Mouse (Mus musculus): ENCODE results near the gene Cep128. TPM values are rescaled to one million over a fixed set of nuclear protein-coding genes. Genes with fewer than 3 reads are reported as not detected.
A peak's percentile ranks its signal among the peaks of the same experiment; 100 is the strongest.

The Cep128 gene
- polyA plus RNA-seq, 1 experiment from 2014 or later = 6.3 TPM

DNA sequence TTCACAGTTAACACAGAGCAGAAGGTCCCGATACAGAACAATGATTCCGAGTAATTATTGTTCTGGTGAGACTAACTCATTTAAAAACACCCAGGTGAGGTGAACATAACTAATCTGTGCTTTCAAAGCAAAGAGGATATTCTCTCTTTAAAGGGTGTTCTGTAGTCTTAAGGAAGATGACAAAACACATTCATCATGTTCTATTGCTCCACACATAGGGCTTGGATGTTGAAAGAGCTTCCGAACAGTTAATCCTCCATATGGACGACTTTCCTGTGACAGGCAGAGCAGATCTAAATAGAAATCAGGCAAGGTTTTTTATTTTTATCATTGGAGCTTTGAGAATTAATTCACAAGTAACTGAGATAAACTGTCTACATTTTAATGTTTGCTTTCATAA lies 342.8 kb downstream of the Cep128 start:
- H3K4me2 ChIP-seq (replicated peaks) = no peak overlapping the region
- H3K4me3 ChIP-seq = no peak overlapping the region
- H3K9ac ChIP-seq (replicated peaks) = no peak overlapping the region
- no peak overlapping the region for H3K27ac ChIP-seq (replicated peaks)
- no peaks in the 10 kb centered on the region for H3K4me1 ChIP-seq
- H3K9me3 ChIP-seq = no peaks in the 10 kb centered on the region
- no peaks in the 10 kb centered on the region for H3K27me3 ChIP-seq
- ATAC-seq (replicated peaks) = no peak
- 83% methylated on average over 4 of the region's 4 CpGs for WGBS
- H3K36me3 ChIP-seq = no peaks in the 10 kb centered on the region

- no peaks in the 10 kb centered on the region for H3K27me3 ChIP-seq
- H3K4me3 ChIP-seq = no peak overlapping the region
- peak; percentile 67; the same call in 1 of the 2 replicates for ATAC-seq (replicated peaks)
- H3K9me3 ChIP-seq = no peaks in the 10 kb centered on the region
- H3K36me3 ChIP-seq = no peaks in the 10 kb centered on the region
- H3K4me1 ChIP-seq = no peaks in the 10 kb centered on the region
- H3K4me2 ChIP-seq (replicated peaks) = no peak overlapping the region
- 72% methylated on average over 7 of the region's 7 CpGs for WGBS
- no peak overlapping the region for H3K27ac ChIP-seq (replicated peaks)
- H3K9ac ChIP-seq (replicated peaks) = no peak overlapping the region
Observed at GRCm38 (mm10) chr12:91040267-91040905, 343.8 kb downstream of the Cep128 start.

DNA sequence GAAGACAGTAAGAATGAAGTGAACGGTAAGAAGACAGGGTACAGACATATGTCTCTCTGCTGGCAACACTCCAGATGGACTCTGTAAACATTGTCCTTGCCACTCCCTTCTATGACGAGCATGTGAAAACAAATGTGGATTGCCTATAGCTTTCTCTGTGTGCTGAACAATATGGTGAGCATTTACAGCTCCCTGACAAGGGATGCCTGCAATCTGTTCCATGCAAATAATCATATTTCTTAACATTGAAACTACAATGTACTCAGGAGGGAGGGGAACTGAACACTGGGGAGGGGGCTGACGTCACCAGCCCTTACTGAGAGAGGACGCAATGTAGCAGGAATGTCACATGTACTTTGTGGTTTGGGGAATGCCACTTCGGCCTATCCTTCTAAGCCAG lies 355.1 kb downstream of the Cep128 start:
- Histone ChIP-seq H3K9ac (replicated peaks) (no peak overlapping the region), H3K9me3 (no peaks in the 10 kb centered on the region), H3K4me2 (replicated peaks) (no peak overlapping the region), H3K36me3 (no peaks in the 10 kb centered on the region), H3K4me3 (no peak overlapping the region), H3K27ac (replicated peaks) (no peak overlapping the region), H3K27me3 (no peaks in the 10 kb centered on the region), H3K4me1 (no peaks in the 10 kb centered on the region)
- 66% methylated on average over 5 of the region's 5 CpGs for WGBS
- ATAC-seq (replicated peaks) = peak; percentile 78

DNA sequence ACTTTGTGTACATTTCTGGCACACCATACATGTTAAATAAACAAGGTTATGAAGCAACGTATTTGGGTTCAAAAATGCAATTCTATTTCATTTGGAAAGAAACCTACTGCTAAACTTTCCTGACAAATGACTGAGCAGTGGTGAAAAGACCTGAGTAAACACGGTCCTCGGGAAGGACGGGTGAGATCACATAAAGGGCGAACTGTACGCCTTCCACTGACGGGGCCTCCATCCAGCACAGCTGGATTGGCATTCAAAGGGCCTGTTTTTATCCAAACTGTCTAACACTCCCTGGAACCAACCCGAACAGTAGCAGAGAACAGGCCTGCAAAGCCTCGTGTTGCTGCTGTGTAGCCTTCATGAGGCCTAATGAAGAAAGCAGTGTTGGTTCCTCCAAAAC lies 356.5 kb downstream of the Cep128 start:
- H3K4me2 ChIP-seq (replicated peaks) = no peak overlapping the region
- no peak overlapping the region for H3K9ac ChIP-seq (replicated peaks)
- H3K4me3 ChIP-seq = no peak overlapping the region
- H3K4me1 ChIP-seq = no peaks in the 10 kb centered on the region
- WGBS = 87% methylated on average over 9 of the region's 9 CpGs
- no peaks in the 10 kb centered on the region for H3K9me3 ChIP-seq
- no peak for ATAC-seq (replicated peaks)
- H3K27ac ChIP-seq (replicated peaks) = no peak overlapping the region
- no peaks in the 10 kb centered on the region for H3K36me3 ChIP-seq
- no peaks in the 10 kb centered on the region for H3K27me3 ChIP-seq

GRCm38 (mm10) chr12:91027100-91027499 lies 357.1 kb downstream of the Cep128 start:
- no peak for ATAC-seq (replicated peaks)
- Histone ChIP-seq H3K36me3 (no peaks in the 10 kb centered on the region), H3K4me2 (replicated peaks) (no peak overlapping the region), H3K27me3 (no peaks in the 10 kb centered on the region), H3K9ac (replicated peaks) (no peak overlapping the region), H3K27ac (replicated peaks) (no peak overlapping the region), H3K9me3 (no peaks in the 10 kb centered on the region), H3K4me3 (no peak overlapping the region), H3K4me1 (no peaks in the 10 kb centered on the region)
- WGBS = 86% methylated on average over 4 of the region's 4 CpGs

DNA sequence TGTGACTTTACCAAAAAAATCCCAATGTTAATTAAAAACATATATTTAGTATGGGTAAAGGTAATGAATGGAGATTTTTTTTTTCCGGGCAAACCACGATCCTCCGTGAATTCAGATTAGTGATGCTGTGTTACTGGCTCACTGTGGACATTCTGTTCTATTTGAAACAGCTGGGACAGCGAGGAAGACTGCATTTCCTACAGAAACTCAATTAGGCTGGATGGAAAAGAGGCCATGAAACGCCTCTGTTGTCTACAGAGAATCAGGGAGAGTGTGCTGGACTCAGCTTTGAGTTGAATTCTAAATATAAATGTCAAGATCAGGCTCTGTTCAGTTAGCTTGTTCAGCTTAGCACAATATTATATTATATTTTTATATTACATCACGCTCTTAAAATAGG lies 369.1 kb downstream of the Cep128 start:
- Histone ChIP-seq H3K4me3 (no peak overlapping the region), H3K4me2 (replicated peaks) (no peak overlapping the region), H3K9me3 (no peaks in the 10 kb centered on the region), H3K27me3 (no peaks in the 10 kb centered on the region), H3K9ac (replicated peaks) (no peak overlapping the region), H3K27ac (replicated peaks) (no peak overlapping the region), H3K36me3 (no peaks in the 10 kb centered on the region), H3K4me1 (peaks cover 9% of the 10 kb centered on the region; the same call in 1 of the 2 replicates)
- no peak for ATAC-seq (replicated peaks)
- 81% methylated on average over 6 of the region's 6 CpGs for WGBS

DNA sequence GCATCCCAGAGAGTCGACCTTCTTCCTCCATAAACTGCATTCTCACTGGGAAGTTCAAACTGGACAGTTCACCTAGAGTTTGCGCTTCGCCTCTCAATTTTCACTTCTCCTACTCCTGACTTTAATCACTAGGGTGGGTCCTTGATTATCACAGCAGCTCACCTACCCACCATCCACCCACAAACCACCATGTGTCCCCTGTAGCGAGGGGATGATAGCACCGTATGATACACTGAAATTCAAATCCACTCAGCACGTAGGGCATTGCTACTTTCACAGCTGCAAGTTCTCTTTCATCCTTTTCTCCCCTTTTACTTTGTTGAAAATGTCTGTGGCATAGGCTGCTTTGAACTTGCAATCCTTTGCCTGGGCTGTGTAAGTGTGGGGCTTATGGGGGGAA lies 371.2 kb downstream of the Cep128 start:
- WGBS = 80% methylated on average over 6 of the region's 6 CpGs
- Histone ChIP-seq H3K9ac (replicated peaks) (no peak overlapping the region), H3K4me2 (replicated peaks) (no peak overlapping the region), H3K27me3 (no peaks in the 10 kb centered on the region), H3K9me3 (no peaks in the 10 kb centered on the region), H3K4me3 (no peak overlapping the region), H3K27ac (replicated peaks) (no peak overlapping the region), H3K36me3 (no peaks in the 10 kb centered on the region), H3K4me1 (peaks cover 9% of the 10 kb centered on the region; the same call in 1 of the 2 replicates)
- no peak for ATAC-seq (replicated peaks)

DNA sequence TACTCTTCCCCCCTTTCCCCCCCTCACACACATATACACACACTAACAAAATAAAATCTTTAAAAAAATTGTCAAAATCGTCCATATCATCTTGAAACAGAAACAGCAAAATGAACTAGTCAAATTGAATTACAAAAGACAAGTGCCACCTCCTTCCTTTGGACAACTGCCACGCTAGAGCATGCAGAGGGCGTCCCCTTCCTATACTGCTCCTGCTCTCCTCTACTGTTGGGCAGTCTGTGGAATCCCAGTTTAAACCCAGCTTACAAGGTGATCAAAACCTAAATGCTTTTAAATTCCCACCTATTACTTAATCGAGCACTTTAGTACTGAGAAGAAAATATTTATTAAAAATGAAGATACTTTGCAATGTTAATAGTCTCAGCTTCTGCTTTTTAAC lies 372.0 kb downstream of the Cep128 start:
- no peak for ATAC-seq (replicated peaks)
- no peak overlapping the region for H3K9ac ChIP-seq (replicated peaks)
- WGBS = 30% methylated on average over 4 of the region's 4 CpGs

GRCm38 (mm10) chr12:91008736-91009135 lies 375.5 kb downstream of the Cep128 start:
- no peaks in the 10 kb centered on the region for H3K27me3 ChIP-seq
- no peak overlapping the region for H3K27ac ChIP-seq (replicated peaks)
- H3K4me1 ChIP-seq = peaks cover 4% of the 10 kb centered on the region; the same call in 1 of the 2 replicates
- no peak overlapping the region for H3K4me3 ChIP-seq
- no peaks in the 10 kb centered on the region for H3K36me3 ChIP-seq
- no peak overlapping the region for H3K9ac ChIP-seq (replicated peaks)
- no peak overlapping the region for H3K4me2 ChIP-seq (replicated peaks)
- ATAC-seq (replicated peaks) = no peak
- H3K9me3 ChIP-seq = no peaks in the 10 kb centered on the region
- 85% methylated on average over 5 of the region's 5 CpGs for WGBS

More for the DNA sequence above, 372.0 kb downstream of the Cep128 start:
- Histone ChIP-seq H3K9me3 (no peaks in the 10 kb centered on the region), H3K27ac (replicated peaks) (no peak overlapping the region), H3K4me3 (no peak overlapping the region), H3K27me3 (no peaks in the 10 kb centered on the region), H3K36me3 (no peaks in the 10 kb centered on the region), H3K4me2 (replicated peaks) (no peak overlapping the region), H3K4me1 (peaks cover 9% of the 10 kb centered on the region; the same call in 1 of the 2 replicates)

- Histone ChIP-seq H3K36me3 (no peaks in the 10 kb centered on the region), H3K4me3 (no peak overlapping the region), H3K9ac (replicated peaks) (no peak overlapping the region), H3K4me2 (replicated peaks) (no peak overlapping the region), H3K27ac (replicated peaks) (no peak overlapping the region), H3K9me3 (no peaks in the 10 kb centered on the region), H3K4me1 (peaks cover 4% of the 10 kb centered on the region; the same call in 1 of the 2 replicates), H3K27me3 (no peaks in the 10 kb centered on the region)
- ATAC-seq (replicated peaks) = no peak
- 92% methylated on average over 3 of the region's 3 CpGs for WGBS
Observed at GRCm38 (mm10) chr12:91008170-91008569, 376.0 kb downstream of the Cep128 start.

DNA sequence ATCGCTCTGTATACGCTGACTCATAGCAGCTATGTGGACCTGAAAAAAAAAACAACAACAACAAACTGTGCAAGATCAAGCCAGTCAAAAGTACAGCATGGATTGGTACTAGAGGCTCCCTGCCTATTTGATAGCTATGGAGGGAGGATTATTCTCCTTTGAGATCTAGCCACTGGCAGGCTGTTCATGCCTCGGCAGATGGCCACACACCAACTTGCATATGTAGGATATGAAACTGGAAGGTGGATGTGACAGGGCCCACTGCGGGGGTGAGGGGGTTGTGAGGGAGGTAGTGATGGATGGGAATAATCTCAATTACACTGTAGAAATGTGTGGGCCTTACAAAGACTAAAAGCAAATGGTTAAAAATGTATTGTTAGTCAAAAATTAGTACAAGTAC lies 386.7 kb downstream of the Cep128 start:
- WGBS = 92% methylated on average over 4 of the region's 4 CpGs
- no peak overlapping the region for H3K4me3 ChIP-seq
- no peaks in the 10 kb centered on the region for H3K9me3 ChIP-seq
- no peaks in the 10 kb centered on the region for H3K27me3 ChIP-seq
- H3K27ac ChIP-seq (replicated peaks) = no peak overlapping the region
- no peaks in the 10 kb centered on the region for H3K4me1 ChIP-seq
- no peak overlapping the region for H3K4me2 ChIP-seq (replicated peaks)
- no peak for ATAC-seq (replicated peaks)
- H3K36me3 ChIP-seq = no peaks in the 10 kb centered on the region
- H3K9ac ChIP-seq (replicated peaks) = no peak overlapping the region

DNA sequence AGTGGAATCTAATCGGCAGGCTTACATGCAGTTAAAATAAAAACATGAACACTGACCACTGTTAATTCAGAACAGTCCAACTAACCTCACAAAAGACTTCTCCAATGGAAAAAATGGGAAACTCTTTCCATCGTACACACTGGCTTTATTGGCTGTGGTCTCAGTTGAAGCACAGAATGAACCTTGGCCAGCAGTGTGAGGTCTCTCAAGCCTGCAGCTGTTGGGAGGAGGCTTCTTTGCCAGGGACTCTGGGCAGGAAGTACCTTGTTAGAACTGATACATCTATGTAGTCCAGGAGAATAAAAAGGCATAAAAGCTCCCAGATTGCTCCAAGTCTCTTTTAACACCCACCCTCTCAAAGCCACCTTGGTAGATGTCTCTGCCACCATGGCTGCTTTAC lies 390.9 kb downstream of the Cep128 start:
- H3K27me3 ChIP-seq = no peaks in the 10 kb centered on the region
- H3K9me3 ChIP-seq = no peaks in the 10 kb centered on the region
- ATAC-seq (replicated peaks) = no peak

GRCm38 (mm10) chr12:90987782-90988181 lies 396.4 kb downstream of the Cep128 start:
- ATAC-seq (replicated peaks) = no peak

More for the DNA sequence above, 390.9 kb downstream of the Cep128 start:
- WGBS = 89% methylated on average over 2 of the region's 2 CpGs
- no peaks in the 10 kb centered on the region for H3K36me3 ChIP-seq
- H3K27ac ChIP-seq (replicated peaks) = no peak overlapping the region
- H3K4me3 ChIP-seq = no peak overlapping the region
- no peak overlapping the region for H3K4me2 ChIP-seq (replicated peaks)
- no peak overlapping the region for H3K9ac ChIP-seq (replicated peaks)
- no peaks in the 10 kb centered on the region for H3K4me1 ChIP-seq

More at GRCm38 (mm10) chr12:90987782-90988181, 396.4 kb downstream of the Cep128 start:
- no peak overlapping the region for H3K4me3 ChIP-seq
- H3K27me3 ChIP-seq = no peaks in the 10 kb centered on the region
- no peak overlapping the region for H3K27ac ChIP-seq (replicated peaks)
- 63% methylated on average over 2 of the region's 2 CpGs for WGBS
- H3K9me3 ChIP-seq = no peaks in the 10 kb centered on the region
- H3K9ac ChIP-seq (replicated peaks) = no peak overlapping the region
- H3K4me2 ChIP-seq (replicated peaks) = no peak overlapping the region
- no peaks in the 10 kb centered on the region for H3K4me1 ChIP-seq
- H3K36me3 ChIP-seq = no peaks in the 10 kb centered on the region

Data from forebrain, embryonic 15.5 days (tissue).